Mouse (Mus musculus): ENCODE measurements around the gene Brf1.

DNA sequence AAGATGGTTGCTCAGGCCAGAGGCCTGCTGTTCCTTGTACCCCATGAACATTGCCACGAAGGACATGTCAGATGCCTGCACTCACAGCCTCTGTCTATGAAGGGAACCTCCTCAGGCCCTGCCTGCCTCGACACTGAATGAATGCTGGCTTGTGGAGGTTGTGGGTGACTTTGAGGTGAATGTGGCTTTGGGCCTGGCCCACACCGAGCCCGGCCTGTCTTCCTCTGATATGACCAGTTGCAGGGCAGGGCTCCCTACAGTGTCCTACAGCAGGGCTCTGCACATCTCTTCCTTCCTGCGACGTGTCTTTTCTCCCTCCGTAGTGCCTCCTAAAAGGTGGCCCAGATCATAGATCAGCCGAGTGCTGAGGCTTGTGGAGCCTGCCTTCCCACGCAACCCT lies 30.5 kb upstream of the Brf1 start:
- TF ChIP-seq CTCF (IDR thresholded peaks at IDR 0.05; ENCODE audit: low read depth, low read length), result no peak
- no peak for TF ChIP-seq POLR2A (IDR thresholded peaks at IDR 0.05; ENCODE audit: borderline replicate concordance, low read depth, low read length)

Data from bone marrow macrophage, adult 2 months (primary cell).